Mouse (Mus musculus) inflammation-experienced regulatory T-cells, adult 16 weeks (primary cell): ENCODE data around the gene Gigyf1. TPM values are rescaled to one million over a fixed set of nuclear protein-coding genes. Genes with fewer than 3 reads are reported as not detected.

ENCODE experiments used
- polyA plus RNA-seq: library from polyadenylated mRNA; unstranded; fragments of 100-300 nt; shearing (Covaris generic); gene quantifications from one replicate; pipeline ENCODE4 v1.2.1, GENCODE M21; 2017

Gigyf1 gene
- 3.9 TPM for polyA plus RNA-seq

DNA sequence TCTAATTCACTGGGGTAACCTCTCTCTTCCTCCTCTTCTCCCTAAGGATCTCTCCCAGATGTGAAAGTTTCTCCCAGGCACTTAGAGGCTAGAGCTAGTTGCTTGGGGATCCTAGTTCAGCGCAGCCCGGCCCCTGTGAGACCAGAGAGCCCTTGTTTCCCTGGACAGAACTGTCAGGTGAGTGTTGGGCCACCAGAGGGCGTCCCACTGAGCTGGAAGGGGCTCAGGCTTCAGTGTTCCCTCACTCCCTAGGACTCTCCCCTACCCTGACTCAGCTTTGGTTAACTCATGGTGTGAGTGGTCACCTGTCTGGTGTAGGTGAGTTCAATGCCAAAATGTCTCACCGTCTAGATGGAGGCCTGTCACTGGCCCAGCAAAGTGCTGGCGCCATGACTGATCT is at the start of gene Gigyf1:
Gene Gigyf1, plus strand, starts transcription at position 113 of the 400 bp plus-strand sequence.

DNA sequence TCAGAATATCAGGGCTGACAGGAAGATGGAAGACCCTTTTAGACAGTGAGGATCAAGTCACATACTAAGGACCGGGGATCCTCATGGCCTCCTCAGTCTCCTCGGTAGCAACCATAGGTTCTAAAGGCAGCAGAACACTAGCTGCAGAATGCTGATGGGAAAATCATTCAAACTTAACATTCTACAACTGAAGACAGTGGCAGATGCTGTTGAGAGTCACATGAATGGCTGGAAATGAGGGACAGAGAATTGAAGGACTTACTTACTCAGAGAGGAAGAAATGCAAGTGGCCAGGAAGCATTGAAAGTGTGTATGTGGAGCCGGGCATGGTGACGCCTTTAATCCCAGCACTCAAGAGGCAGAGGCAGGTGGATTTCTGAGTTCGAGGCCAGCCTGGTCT is 41.4 kb upstream of the Gigyf1 start, which contains the start of gene Zan:
Gene Zan, minus strand, starts transcription at position 101 of the 400 bp plus-strand sequence.

GRCm38 (mm10) chr5:137501709-137502666 is 16.4 kb upstream of the Gigyf1 start, which contains the start of gene Pop7:
TSS of gene Pop7 (minus strand) at chr5:137502518.

DNA sequence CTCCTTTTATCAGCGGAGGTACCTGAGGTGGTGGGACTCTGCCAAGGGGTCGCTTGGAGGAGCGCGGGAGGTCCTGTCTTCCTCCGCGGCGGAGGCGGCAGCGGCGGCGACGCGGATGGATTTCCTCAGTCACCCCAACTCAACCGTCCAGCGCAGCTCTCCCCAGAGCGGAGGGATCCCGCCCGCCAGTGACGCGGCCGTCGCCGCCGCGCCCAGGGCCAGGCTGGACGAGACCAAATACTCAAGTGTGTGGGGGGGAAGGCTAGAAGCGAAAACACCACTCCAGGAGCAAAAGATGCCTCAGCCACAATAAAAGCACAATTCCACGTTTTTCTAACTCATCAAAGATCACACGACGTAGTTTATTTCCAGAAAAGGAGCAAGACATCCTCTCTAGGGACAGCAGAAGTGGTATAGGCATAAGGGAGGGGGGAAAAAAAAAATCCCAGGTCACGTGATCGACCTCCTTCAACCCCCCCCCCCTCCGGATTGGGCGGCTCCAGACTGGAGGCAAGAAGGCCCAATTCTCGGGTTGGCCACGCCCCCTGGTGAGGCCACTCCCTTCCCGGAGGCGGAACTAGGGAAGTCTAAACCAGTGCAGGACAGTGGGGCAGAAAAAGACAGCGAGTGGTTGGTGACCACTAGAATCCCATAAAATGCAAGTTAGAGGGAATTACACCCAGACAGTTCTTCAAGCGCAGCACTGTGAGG is 14.9 kb downstream of the Gigyf1 start, which contains the start of the genes Epo and Gnb2:
Gene Epo, minus strand, starts transcription at position 126 of the 711 bp plus-strand sequence.
Gene Gnb2, minus strand, starts transcription at position 394 of the 711 bp plus-strand sequence.

GRCm38 (mm10) chr5:137553411-137553837 is 35.1 kb downstream of the Gigyf1 start, which contains the start of gene Actl6b:
TSS of gene Actl6b (plus strand) at chr5:137553517.

DNA sequence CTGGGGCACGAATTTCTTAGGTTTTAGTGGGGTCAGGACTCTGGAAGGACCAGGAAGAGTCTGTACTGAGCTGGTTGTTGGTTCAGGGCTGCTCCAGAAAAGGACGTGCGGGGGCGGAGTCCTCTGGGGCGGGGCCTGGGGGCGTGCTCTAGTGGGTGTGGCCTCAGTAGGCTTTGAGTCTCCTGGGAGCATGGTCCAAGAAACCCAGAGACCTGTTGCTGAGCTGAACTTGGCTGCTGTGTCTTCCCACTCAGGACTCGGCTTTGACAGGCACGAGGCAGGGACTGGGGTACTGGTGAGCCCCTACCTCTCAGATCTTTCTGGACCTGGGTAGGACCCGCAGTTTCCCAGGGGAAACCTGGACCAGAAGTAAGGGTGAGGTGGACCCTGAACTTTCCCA is 51.3 kb downstream of the Gigyf1 start, which contains the start of gene Tfr2:
Gene Tfr2, plus strand, starts transcription at position 176 of the 400 bp plus-strand sequence.

Other genes with a start within 250 kb of the Gigyf1 start
- 0.51 TPM for gene Ache, start 231.0 kb upstream of the Gigyf1 start, polyA plus RNA-seq
- gene Ufsp1, start 223.9 kb upstream of the Gigyf1 start, polyA plus RNA-seq = 1.8 TPM
- gene Srrt, start 210.9 kb upstream of the Gigyf1 start, polyA plus RNA-seq = 108 TPM
- gene Trip6, start 204.1 kb upstream of the Gigyf1 start, polyA plus RNA-seq = 9.0 TPM
- 28.5 TPM for gene Slc12a9, start 185.0 kb upstream of the Gigyf1 start, polyA plus RNA-seq
- gene Ephb4, start 168.4 kb upstream of the Gigyf1 start, polyA plus RNA-seq = not detected
- 0.67 TPM for gene Zan, start 41.5 kb upstream of the Gigyf1 start, polyA plus RNA-seq
- gene Pop7, start 16.0 kb upstream of the Gigyf1 start, polyA plus RNA-seq = 48.1 TPM
- not detected for gene Epo, start 14.7 kb downstream of the Gigyf1 start, polyA plus RNA-seq
- 205 TPM for gene Gnb2, start 15.0 kb downstream of the Gigyf1 start, polyA plus RNA-seq
- not detected for gene Actl6b, start 35.0 kb downstream of the Gigyf1 start, polyA plus RNA-seq
- 0.39 TPM for gene Tfr2, start 51.3 kb downstream of the Gigyf1 start, polyA plus RNA-seq
- gene Mospd3, start 82.5 kb downstream of the Gigyf1 start, polyA plus RNA-seq = 99.5 TPM
- 2.4 TPM for gene Pcolce, start 95.2 kb downstream of the Gigyf1 start, polyA plus RNA-seq
- 0.93 TPM for gene Fbxo24, start 110.5 kb downstream of the Gigyf1 start, polyA plus RNA-seq
- 383 TPM for gene Lrch4, start 110.6 kb downstream of the Gigyf1 start, polyA plus RNA-seq
- gene Gm20605, start 110.6 kb downstream of the Gigyf1 start, polyA plus RNA-seq = 98.4 TPM
- gene Sap25, start 122.8 kb downstream of the Gigyf1 start, polyA plus RNA-seq = 164 TPM
- not detected for gene Irs3, start 127.2 kb downstream of the Gigyf1 start, polyA plus RNA-seq
- 35.1 TPM for gene Agfg2, start 166.2 kb downstream of the Gigyf1 start, polyA plus RNA-seq
- 0.57 TPM for gene Nyap1, start 223.1 kb downstream of the Gigyf1 start, polyA plus RNA-seq
- gene Tsc22d4, start 227.2 kb downstream of the Gigyf1 start, polyA plus RNA-seq = 412 TPM